Mouse (Mus musculus): Measurements from ENCODE around the gene Olfr572. TPM values are rescaled to one million over a fixed set of nuclear protein-coding genes. Genes with fewer than 3 reads are reported as not detected.

Gene Olfr572
- not detected in 2 replicates for polyA plus RNA-seq (2015; fragmentation: Nextera tagmentation; extraction: Ambion mirVana)

- no peak for ATAC-seq (ENCODE audit: low read depth)
- WGBS (ENCODE audit: insufficient replicate concordance): 52% methylated on average over 1 of the region's 1 CpGs
Observed at GRCm38 (mm10) chr7:102924109-102924508, at the start of gene Olfr572. TSS of gene Olfr572 (plus strand) at chr7:102924409.

GRCm38 (mm10) chr7:102876822-102877221 is 47.4 kb upstream of the Olfr572 start, which contains the start of gene Olfr568:
TSS of gene Olfr568 (plus strand) at chr7:102877122.
- ATAC-seq (ENCODE audit: low read depth): no peak
- H3K4me2 ChIP-seq (ENCODE audit: low read depth, low read length): no peak within 1 kb of the TSS
- no peaks in the 10 kb centered on the region for H3K4me1 ChIP-seq (ENCODE audit: control insufficient read depth, low read depth, low read length)
- H3K36me3 ChIP-seq (ENCODE audit: control insufficient read depth, insufficient read depth): no peaks in the 10 kb centered on the region
- H3K27me3 ChIP-seq (ENCODE audit: control insufficient read depth, insufficient read depth, low read depth, low read length): no peaks in the 10 kb centered on the region
- H3K9me3 ChIP-seq (replicated peaks; ENCODE audit: control insufficient read depth, low read length): no peaks in the 10 kb centered on the region
- no peak within 1 kb of the TSS for H3K9ac ChIP-seq (ENCODE audit: low read depth, low read length)
- H3K4me3 ChIP-seq (ENCODE audit: low read depth, low read length): no peak within 1 kb of the TSS
- no peak within 1 kb of the TSS for H3K27ac ChIP-seq (ENCODE audit: low read length)

More at GRCm38 (mm10) chr7:102924109-102924508, at the start of gene Olfr572:
- Histone ChIP-seq H3K4me3 (ENCODE audit: low read depth, low read length) (no peak within 1 kb of the TSS), H3K4me2 (ENCODE audit: low read depth, low read length) (no peak within 1 kb of the TSS), H3K36me3 (ENCODE audit: control insufficient read depth, insufficient read depth) (no peaks in the 10 kb centered on the region), H3K27ac (ENCODE audit: low read length) (no peak within 1 kb of the TSS), H3K4me1 (ENCODE audit: control insufficient read depth, low read depth, low read length) (no peaks in the 10 kb centered on the region), H3K9me3 (replicated peaks; ENCODE audit: control insufficient read depth, low read length) (no peaks in the 10 kb centered on the region), H3K9ac (ENCODE audit: low read depth, low read length) (no peak within 1 kb of the TSS), H3K27me3 (ENCODE audit: control insufficient read depth, insufficient read depth, low read depth, low read length) (no peaks in the 10 kb centered on the region)

GRCm38 (mm10) chr7:102890782-102891181 is 33.4 kb upstream of the Olfr572 start, which contains the start of gene Olfr569:
TSS of gene Olfr569 (minus strand) at chr7:102890882.
- H3K4me1 ChIP-seq (ENCODE audit: control insufficient read depth, low read depth, low read length): no peaks in the 10 kb centered on the region
- no peaks in the 10 kb centered on the region for H3K9me3 ChIP-seq (replicated peaks; ENCODE audit: control insufficient read depth, low read length)
- H3K9ac ChIP-seq (ENCODE audit: low read depth, low read length): no peak within 1 kb of the TSS
- WGBS (ENCODE audit: insufficient replicate concordance): 57% methylated on average over 3 of the region's 3 CpGs
- H3K27ac ChIP-seq (ENCODE audit: low read length): no peak within 1 kb of the TSS
- no peak for ATAC-seq (ENCODE audit: low read depth)
- no peak within 1 kb of the TSS for H3K4me2 ChIP-seq (ENCODE audit: low read depth, low read length)
- no peak within 1 kb of the TSS for H3K4me3 ChIP-seq (ENCODE audit: low read depth, low read length)
- no peaks in the 10 kb centered on the region for H3K36me3 ChIP-seq (ENCODE audit: control insufficient read depth, insufficient read depth)
- no peaks in the 10 kb centered on the region for H3K27me3 ChIP-seq (ENCODE audit: control insufficient read depth, insufficient read depth, low read depth, low read length)

- Histone ChIP-seq H3K4me3 (ENCODE audit: low read depth, low read length) (no peak overlapping the region), H3K36me3 (ENCODE audit: control insufficient read depth, insufficient read depth) (no peaks in the 10 kb centered on the region), H3K4me2 (ENCODE audit: low read depth, low read length) (no peak overlapping the region), H3K9ac (ENCODE audit: low read depth, low read length) (no peak overlapping the region), H3K4me1 (ENCODE audit: control insufficient read depth, low read depth, low read length) (no peaks in the 10 kb centered on the region), H3K27me3 (ENCODE audit: control insufficient read depth, insufficient read depth, low read depth, low read length) (no peaks in the 10 kb centered on the region), H3K27ac (ENCODE audit: low read length) (no peak overlapping the region), H3K9me3 (replicated peaks; ENCODE audit: control insufficient read depth, low read length) (no peaks in the 10 kb centered on the region)
- ATAC-seq (ENCODE audit: low read depth): no peak
- WGBS (ENCODE audit: insufficient replicate concordance): 14% methylated on average over 1 of the region's 1 CpGs
Observed at GRCm38 (mm10) chr7:102915261-102915660, 8.9 kb upstream of the Olfr572 start.

- WGBS (ENCODE audit: insufficient replicate concordance): 50% methylated on average over 5 of the region's 5 CpGs
- no peaks in the 10 kb centered on the region for H3K36me3 ChIP-seq (ENCODE audit: control insufficient read depth, insufficient read depth)
- no peaks in the 10 kb centered on the region for H3K9me3 ChIP-seq (replicated peaks; ENCODE audit: control insufficient read depth, low read length)
- H3K4me1 ChIP-seq (ENCODE audit: control insufficient read depth, low read depth, low read length): no peaks in the 10 kb centered on the region
- H3K9ac ChIP-seq (ENCODE audit: low read depth, low read length): no peak overlapping the region
- no peak for ATAC-seq (ENCODE audit: low read depth)
- H3K27me3 ChIP-seq (ENCODE audit: control insufficient read depth, insufficient read depth, low read depth, low read length): no peaks in the 10 kb centered on the region
- H3K27ac ChIP-seq (ENCODE audit: low read length): no peak overlapping the region
- H3K4me3 ChIP-seq (ENCODE audit: low read depth, low read length): no peak overlapping the region
- H3K4me2 ChIP-seq (ENCODE audit: low read depth, low read length): no peak overlapping the region
Observed at GRCm38 (mm10) chr7:102916405-102916804, 7.8 kb upstream of the Olfr572 start.

- WGBS (ENCODE audit: insufficient replicate concordance): 42% methylated on average over 4 of the region's 4 CpGs
- Histone ChIP-seq H3K27me3 (ENCODE audit: control insufficient read depth, insufficient read depth, low read depth, low read length) (no peaks in the 10 kb centered on the region), H3K36me3 (ENCODE audit: control insufficient read depth, insufficient read depth) (no peaks in the 10 kb centered on the region), H3K4me2 (ENCODE audit: low read depth, low read length) (no peak within 1 kb of the TSS), H3K27ac (ENCODE audit: low read length) (no peak within 1 kb of the TSS), H3K4me3 (ENCODE audit: low read depth, low read length) (no peak within 1 kb of the TSS), H3K9me3 (replicated peaks; ENCODE audit: control insufficient read depth, low read length) (no peaks in the 10 kb centered on the region), H3K9ac (ENCODE audit: low read depth, low read length) (no peak within 1 kb of the TSS), H3K4me1 (ENCODE audit: control insufficient read depth, low read depth, low read length) (no peaks in the 10 kb centered on the region)
- no peak for ATAC-seq (ENCODE audit: low read depth)
Observed at GRCm38 (mm10) chr7:102917032-102917875, 7.0 kb upstream of the Olfr572 start, which contains the start of gene Olfr571. TSS of gene Olfr571 (minus strand) at chr7:102917536.

DNA sequence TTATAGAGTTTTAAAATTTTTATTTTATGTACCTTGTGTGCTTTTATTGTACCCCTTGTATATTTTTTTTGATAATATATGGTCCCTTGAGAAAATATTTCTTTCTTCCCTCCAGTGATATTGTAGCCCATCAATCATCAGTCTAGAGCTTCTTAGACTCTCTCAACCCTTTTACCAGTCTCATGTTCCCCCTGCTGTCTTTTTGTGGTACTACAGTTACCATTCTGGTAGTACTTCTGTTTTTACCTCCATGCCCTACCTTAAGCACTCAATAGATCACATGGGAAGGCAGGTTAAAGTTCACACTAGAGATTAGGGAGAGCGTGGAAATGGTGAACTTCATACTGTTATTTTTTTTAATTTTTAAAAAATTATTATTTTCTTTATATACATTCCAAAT is 4.6 kb upstream of the Olfr572 start:
- H3K4me3 ChIP-seq (ENCODE audit: low read depth, low read length): no peak overlapping the region
- H3K36me3 ChIP-seq (ENCODE audit: control insufficient read depth, insufficient read depth): no peaks in the 10 kb centered on the region
- 9% methylated on average over 1 of the region's 1 CpGs for WGBS (ENCODE audit: insufficient replicate concordance)
- H3K4me2 ChIP-seq (ENCODE audit: low read depth, low read length): no peak overlapping the region
- no peaks in the 10 kb centered on the region for H3K9me3 ChIP-seq (replicated peaks; ENCODE audit: control insufficient read depth, low read length)
- no peak overlapping the region for H3K27ac ChIP-seq (ENCODE audit: low read length)
- H3K9ac ChIP-seq (ENCODE audit: low read depth, low read length): no peak overlapping the region
- ATAC-seq (ENCODE audit: low read depth): no peak
- no peaks in the 10 kb centered on the region for H3K27me3 ChIP-seq (ENCODE audit: control insufficient read depth, insufficient read depth, low read depth, low read length)
- no peaks in the 10 kb centered on the region for H3K4me1 ChIP-seq (ENCODE audit: control insufficient read depth, low read depth, low read length)

DNA sequence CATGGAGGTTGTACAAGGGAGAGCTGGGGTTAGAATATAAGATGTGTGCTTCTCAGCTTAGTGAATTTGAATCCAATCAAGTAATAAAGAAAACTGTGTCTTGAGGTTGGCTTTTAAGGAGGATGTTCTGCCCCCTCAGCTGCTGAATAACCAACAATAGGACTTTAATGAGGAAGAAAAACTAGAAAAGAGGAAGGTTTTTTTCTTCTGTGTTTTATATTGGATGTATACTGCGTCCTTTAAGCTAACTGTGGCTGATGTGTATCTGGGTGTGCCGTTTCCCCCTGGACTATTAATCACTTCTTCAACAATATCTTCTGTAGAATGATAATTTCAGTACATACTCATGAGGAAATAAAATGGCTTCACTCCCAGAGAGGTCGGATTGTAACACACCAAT is 2.9 kb downstream of the Olfr572 start:
- Histone ChIP-seq H3K4me1 (ENCODE audit: control insufficient read depth, low read depth, low read length) (no peaks in the 10 kb centered on the region), H3K9me3 (replicated peaks; ENCODE audit: control insufficient read depth, low read length) (no peaks in the 10 kb centered on the region), H3K9ac (ENCODE audit: low read depth, low read length) (no peak overlapping the region), H3K4me3 (ENCODE audit: low read depth, low read length) (no peak overlapping the region), H3K36me3 (ENCODE audit: control insufficient read depth, insufficient read depth) (no peaks in the 10 kb centered on the region), H3K4me2 (ENCODE audit: low read depth, low read length) (no peak overlapping the region), H3K27me3 (ENCODE audit: control insufficient read depth, insufficient read depth, low read depth, low read length) (no peaks in the 10 kb centered on the region), H3K27ac (ENCODE audit: low read length) (no peak overlapping the region)
- 34% methylated on average over 3 of the region's 3 CpGs for WGBS (ENCODE audit: insufficient replicate concordance)
- ATAC-seq (ENCODE audit: low read depth): no peak

- Histone ChIP-seq H3K27me3 (ENCODE audit: control insufficient read depth, insufficient read depth, low read depth, low read length) (no peaks in the 10 kb centered on the region), H3K4me1 (ENCODE audit: control insufficient read depth, low read depth, low read length) (no peaks in the 10 kb centered on the region), H3K4me2 (ENCODE audit: low read depth, low read length) (no peak within 1 kb of the TSS), H3K36me3 (ENCODE audit: control insufficient read depth, insufficient read depth) (no peaks in the 10 kb centered on the region), H3K9me3 (replicated peaks; ENCODE audit: control insufficient read depth, low read length) (no peaks in the 10 kb centered on the region), H3K9ac (ENCODE audit: low read depth, low read length) (no peak within 1 kb of the TSS), H3K4me3 (ENCODE audit: low read depth, low read length) (no peak within 1 kb of the TSS), H3K27ac (ENCODE audit: low read length) (no peak within 1 kb of the TSS)
- WGBS (ENCODE audit: insufficient replicate concordance): 81% methylated on average over 2 of the region's 2 CpGs
- ATAC-seq (ENCODE audit: low read depth): no peak
Observed at GRCm38 (mm10) chr7:102942475-102942874, 18.3 kb downstream of the Olfr572 start, which contains the start of gene Olfr573-ps1. TSS of gene Olfr573-ps1 (minus strand) at chr7:102942575.
